Mouse (Mus musculus) gastrocnemius, postnatal 4 days (tissue): ENCODE results near the gene Lgals1. TPM values are rescaled to one million over a fixed set of nuclear protein-coding genes. Genes with fewer than 3 reads are reported as not detected.
"Not testable (repeated sequence)": the region's sequence is repeated elsewhere in the genome, so short reads cannot be mapped to it uniquely, and the experiment has no call there.

Experiments used
- DNase-seq, 2 experiments: peaks; one replicate each; pipeline ENCODE4 v3.0.0; 2021 to 2022; ENCODE audit warnings: low spot score in 2 of 2, mixed read lengths in 2 of 2
- long read RNA-seq, 2 experiments: library from polyadenylated mRNA; stranded (forward); transcript quantifications; one replicate each; pipeline ENCODE4 v2.0.0; 2021
- total RNA-seq, 2 experiments: library from RNA; stranded (reverse); gene quantifications; 2 replicates each; pipeline ENCODE4 v1.2.3; 2021

Lgals1 gene
- 1,000 to 10,000 TPM; 1,203 to 1,363 TPM for total RNA-seq
- long read RNA-seq, experiment 1, transcript Lgals1-202 (5 exons, 628 nt), result minor isoform, 6 of 1,140 reads
- long read RNA-seq, experiment 1, transcript Lgals1-201 (4 exons, 800 nt), result major isoform, 1,072 of 1,140 reads
- long read RNA-seq, experiment 1, partial matches to known transcripts, result 37 of 1,140 reads
- long read RNA-seq, experiment 1, other reads (novel, unspliced or antisense), result 25 of 1,140 reads
- long read RNA-seq, experiment 2, transcript Lgals1-201 (4 exons, 800 nt), result major isoform, 988 of 1,054 reads
- long read RNA-seq, experiment 2, partial matches to known transcripts, result 35 of 1,054 reads
- long read RNA-seq, experiment 2, other reads (novel, unspliced or antisense), result 27 of 1,054 reads

GRCm38 (mm10) chr15:78926021-78926919 is at the start of gene Lgals1:
TSS of gene Lgals1 (plus strand) at chr15:78926725.
- DNase-seq, result peak; percentile 93 to 96

- peak; percentile 79 to 92 for DNase-seq
These were observed 49.3 kb upstream of the Lgals1 start, which contains the start of gene Gga1 for GRCm38 (mm10) chr15:78876991-78877809. TSS of gene Gga1 (plus strand) at chr15:78877190.

- DNase-seq, result peak in 1 of 2 experiments; percentile 32
These were observed 48.6 kb upstream of the Lgals1 start for GRCm38 (mm10) chr15:78877810-78878390.

DNA sequence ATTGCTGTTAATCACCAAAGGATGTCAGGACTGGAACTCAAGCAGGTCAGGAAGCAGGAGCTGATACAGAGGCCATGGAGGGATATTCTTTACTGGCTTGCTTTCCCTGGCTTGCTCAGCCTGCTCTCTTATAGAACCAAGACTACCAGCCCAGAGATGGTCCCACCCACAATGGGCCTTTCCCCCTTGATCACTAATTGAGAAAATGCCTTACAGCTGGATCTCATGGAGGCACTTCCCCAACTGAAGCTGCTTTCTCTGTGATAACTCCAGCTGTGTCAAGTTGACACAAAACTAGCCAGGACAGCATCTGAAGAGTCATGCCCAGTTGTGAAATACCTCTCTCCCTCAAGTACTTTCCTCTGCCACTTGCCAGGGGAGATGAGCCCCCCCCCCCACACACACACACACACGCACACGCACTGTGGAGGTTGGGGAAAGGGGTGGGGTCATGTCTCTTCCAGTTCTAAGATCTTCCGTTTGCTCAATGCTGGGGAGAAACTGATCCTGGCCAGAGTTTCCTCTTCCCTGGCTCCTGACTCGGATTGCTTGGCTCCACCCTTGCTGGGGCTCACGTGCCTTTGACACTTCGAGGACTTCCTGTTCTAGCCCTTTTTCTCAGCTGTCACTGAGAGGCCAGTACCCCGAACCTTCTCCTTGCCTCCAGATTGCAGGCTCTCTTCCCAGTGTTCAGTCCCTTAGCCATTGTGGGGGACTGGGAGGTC is 47.6 kb upstream of the Lgals1 start:
- DNase-seq, result not testable (repeated sequence)

GRCm38 (mm10) chr15:78880432-78880831 is 46.1 kb upstream of the Lgals1 start:
- no peak for DNase-seq

GRCm38 (mm10) chr15:78881828-78882227 is 44.7 kb upstream of the Lgals1 start:
- DNase-seq, result no peak

DNA sequence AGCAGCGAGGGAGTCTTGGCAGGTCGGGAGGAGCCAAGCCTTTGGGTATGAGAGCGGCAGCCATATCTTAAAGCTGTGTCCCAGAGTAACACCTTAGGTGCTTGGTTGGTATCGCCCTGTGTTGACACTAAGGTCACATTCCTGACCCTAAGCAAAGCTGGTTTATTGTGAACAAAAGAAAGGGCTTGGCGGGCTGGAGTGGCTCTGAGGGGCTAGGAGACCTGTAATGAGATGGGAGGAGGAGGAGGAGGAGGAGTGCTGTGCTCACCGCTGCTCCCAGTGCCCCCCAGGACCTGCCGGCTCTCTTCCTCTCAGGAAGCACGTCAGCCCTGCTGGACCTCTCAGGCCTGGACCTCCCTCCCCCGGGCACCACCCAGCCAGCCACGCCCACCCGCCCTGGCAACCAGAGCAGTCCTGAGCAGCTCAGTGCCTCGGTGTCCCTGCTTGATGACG is 37.1 kb upstream of the Lgals1 start:
- DNase-seq, result no peak

- DNase-seq, result no peak
These were observed 34.1 kb upstream of the Lgals1 start for GRCm38 (mm10) chr15:78892440-78892839.

DNA sequence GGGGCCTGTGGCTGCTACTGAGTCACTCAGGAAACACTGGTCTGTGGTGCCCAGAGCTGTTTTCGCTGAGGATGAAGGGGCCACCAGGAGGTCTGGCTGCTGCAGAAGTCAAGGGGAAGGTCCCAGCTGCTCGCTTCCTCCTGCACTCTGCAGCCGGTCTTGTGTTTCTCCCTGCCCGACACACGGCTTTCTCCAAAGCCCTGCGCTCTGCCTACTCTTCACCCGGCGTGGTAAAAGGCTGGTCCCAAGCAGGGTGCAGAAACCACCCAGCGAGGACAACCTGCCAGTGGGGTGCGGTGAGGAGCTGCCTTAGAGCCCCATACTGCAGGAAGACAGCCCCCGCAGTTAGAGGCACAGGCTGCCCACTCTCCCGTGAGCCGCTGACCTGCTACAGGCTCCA is 31.8 kb upstream of the Lgals1 start:
- no peak for DNase-seq

- DNase-seq, result no peak
These were observed 30.8 kb upstream of the Lgals1 start for GRCm38 (mm10) chr15:78895741-78896140.

GRCm38 (mm10) chr15:78896149-78896548 is 30.4 kb upstream of the Lgals1 start:
- no peak for DNase-seq

- no peak for DNase-seq
These were observed 29.0 kb upstream of the Lgals1 start for GRCm38 (mm10) chr15:78897488-78897887.

DNA sequence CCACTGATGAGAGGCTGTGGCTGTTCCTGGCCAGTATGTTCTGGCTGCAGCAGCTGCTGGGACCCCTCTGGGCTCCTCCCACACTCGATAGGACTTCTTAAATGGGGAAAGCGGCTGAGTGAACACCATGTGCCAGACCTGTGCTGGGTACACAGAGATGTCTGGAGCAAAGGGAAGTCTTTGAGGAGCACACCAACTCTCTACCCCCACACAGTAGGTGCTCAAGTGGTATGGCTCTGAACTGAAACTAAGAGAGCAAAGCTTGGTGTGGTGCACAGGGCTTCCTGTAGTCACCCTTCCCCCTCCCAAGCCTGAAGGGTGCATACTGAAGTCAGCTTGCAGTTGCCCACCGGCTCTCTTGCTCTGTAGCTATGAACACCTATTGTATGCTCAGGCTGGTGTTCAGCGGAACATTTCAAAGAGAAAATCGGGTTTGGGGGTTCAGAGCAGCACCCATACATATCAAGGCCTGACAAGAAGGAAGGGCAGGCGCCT is 28.0 kb upstream of the Lgals1 start:
- no peak for DNase-seq

DNA sequence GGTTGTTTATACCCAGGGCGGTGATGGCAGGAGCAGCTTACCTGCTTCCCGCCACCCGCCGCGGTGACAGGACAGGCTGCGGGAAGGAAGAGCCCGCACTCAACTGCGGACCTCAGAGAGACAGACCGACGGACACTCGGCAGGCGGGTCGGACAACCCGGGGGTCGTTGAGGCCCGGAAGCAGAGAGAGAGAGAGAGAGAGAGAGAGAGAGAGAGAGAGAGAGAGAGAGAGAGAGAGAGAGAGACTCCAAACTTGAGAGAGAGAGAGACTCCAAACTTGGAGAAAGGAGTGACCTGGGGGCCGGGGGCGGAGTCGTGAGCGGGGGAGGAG is 27.2 kb upstream of the Lgals1 start, which contains the start of gene Gm49510:
Gene Gm49510 (plus strand): TSS at position 259 of the 331 bp plus-strand sequence.
- DNase-seq, result no peak

- peak; percentile 65 to 77 for DNase-seq
These were observed 26.6 kb upstream of the Lgals1 start, which contains the start of gene Sh3bp1 for GRCm38 (mm10) chr15:78899740-78900584. TSS of gene Sh3bp1 (plus strand) at chr15:78899768.

DNA sequence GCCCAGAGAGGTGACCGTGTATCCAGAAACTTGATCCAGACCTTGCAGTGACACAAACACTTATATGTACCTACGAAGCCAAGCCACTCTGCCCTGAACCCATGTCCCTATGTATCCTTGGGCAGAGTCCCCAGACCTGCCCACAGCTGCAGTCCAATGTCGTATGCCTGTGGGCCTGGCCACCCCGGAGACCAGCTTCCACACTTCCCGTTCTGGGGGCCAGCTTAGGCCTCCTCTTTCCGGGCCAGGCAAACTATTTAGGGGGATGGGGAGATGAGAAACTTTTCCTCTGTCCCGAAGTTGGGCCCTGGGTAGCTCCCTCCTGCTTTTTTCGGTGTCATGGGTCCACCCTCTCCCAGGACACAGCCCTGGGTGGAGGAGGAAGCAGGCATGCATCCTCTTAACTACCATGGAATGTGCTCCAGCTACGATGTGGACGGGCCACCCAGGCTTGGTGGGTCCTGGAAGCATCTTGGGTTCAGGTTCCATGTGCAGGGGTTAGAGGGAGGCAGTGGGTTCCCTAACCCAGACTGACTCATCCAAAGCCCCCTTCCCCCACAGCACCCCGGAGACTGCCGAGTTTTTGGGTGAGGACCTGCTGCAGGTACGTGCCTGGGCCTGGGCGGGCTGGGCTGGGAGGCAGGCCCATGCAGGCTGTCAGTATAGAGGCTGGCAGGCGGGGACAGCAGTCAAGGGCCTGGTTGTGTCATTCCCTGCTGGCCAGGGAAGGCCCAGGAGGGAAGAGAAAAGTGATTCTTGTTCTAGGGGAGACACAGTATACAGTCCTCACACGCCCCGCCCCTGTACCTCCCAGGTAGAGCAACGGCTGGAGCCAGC is 25.7 kb upstream of the Lgals1 start:
- DNase-seq, result no peak

DNA sequence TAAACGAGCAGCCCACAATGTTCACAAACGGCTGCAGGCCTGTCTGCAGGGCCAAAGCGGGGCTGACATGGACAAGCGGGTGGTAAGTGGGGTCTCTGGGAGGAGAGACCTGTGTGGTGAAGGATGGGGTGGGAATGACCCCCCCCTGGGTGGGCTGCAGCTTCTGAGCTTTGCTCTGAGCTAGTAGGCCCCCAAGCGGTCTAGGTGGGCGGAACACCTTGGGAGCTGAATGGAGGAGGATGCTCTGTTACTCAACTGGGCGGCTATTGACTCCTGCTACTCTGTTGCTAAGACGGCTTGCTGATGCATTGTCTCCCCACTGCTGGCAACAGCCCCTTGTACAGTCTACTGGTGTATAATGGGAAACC is 25.1 kb upstream of the Lgals1 start:
- no peak for DNase-seq

DNA sequence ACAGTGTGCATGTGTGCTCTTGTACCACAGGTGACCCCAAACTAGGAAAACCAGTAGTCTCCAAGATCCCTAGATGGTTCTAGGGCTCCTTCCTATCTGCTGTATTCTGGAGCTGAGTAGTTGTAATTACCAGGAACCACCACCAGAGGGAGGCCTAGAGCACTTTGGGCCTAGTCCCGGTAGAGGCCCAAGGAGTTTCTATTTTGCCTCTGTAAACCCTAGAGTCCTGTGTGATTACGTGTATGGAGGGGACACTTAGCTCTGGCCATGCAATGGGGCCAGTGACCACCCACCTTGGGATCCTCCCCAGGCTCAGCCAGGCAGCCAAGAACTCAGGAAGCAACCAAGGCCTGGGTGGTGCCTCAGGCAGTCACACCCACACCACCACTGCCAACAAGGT is 23.3 kb upstream of the Lgals1 start:
- peak; percentile 72 to 79 for DNase-seq
